Mouse (Mus musculus): ENCODE measurements at regions not wholly inside any gene's neighbourhood (a gene's known extent, or its start where the extent isn't known, plus 50 kb on each side); places are given as distances from the start of the nearest gene placed in this dataset.
"Not testable (repeated sequence)": the region's sequence is repeated elsewhere in the genome, so short reads cannot be mapped to it uniquely, and the experiment has no call there.

DNA sequence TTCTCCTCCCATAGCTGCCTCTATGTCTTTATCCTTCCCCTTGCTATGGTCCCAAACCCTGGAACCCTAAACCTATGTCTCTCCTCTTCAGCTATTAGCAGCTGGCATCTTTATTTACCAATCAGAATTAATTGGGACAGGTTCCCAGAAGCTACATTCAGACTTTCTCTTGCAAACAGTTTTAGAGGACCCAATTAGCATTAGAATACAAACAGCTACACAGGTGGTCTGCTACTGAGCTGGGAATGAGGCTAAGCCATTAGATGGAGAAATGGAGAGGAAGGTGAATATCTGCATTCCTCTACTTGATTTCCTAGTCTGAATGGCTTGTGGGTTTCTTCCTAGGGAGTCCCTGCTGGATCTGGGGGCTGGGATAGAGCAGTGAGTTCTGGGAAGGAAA, 611.9 kb downstream of the A830018L16Rik start:
- no peak for DNase-seq

DNA sequence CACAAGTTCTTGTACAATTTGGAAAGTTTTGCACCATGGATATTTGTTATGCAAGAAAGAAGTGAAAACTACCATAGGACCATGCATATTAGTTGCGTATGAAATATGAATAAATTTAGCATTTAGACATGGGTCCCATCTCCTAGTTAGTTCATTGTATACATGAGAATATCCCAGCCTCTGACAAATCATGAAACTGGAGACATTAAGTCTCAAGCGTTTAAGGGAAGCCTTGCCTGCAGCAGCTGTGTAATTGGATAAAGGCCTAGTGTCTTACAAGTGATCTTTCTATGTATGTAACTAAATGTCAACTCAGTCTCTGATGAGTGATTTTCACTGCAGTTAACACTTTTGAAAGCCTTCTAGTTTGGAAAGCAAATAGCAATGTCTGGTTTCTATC, 613.5 kb downstream of the A830018L16Rik start:
- DNase-seq = no peak

DNA sequence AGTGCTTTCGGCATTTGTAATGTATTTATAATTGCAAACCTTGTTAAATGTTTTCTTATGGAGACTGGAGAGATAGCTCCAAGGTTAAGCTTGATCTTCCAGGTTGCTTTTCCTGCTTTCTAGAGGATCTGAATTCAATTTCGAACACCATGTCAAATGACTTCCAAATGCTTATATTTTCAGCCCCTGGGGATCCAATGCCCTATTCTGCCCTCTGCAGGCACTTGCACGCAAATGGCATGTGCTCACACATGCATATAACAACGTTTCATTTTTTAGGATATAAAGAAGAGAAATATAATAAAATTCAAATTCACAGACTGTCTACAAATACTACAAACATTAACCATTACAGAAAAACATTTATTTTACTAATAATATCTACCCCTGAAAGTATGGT, 614.2 kb downstream of the A830018L16Rik start:
- no peak for DNase-seq

DNA sequence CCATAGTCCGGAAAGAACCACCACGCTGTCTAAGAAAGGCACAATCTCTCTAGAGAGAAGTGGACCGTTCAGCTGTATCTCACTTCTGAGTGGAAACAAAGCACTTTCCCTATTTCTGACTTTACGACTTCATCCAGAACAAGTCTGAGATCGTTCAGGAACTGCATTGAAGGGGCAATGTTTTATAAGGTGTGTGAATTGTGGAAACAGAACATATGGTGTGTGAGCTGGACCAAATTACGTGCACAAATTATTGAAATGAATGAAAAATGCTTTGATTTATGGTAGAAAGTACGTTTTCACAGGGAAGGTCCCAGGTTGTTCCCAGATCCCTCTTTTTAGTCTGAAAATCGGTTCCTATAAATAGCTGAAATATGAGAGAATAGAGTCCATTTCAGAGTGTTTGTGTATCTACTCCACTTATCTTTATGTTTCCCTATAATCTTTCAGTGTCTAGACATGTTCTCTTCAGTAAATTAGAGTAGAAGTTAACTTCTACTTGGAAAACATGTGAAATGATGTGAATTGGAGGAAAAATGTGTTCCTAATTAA, 638.1 kb downstream of the A830018L16Rik start:
- no peak for DNase-seq

DNA sequence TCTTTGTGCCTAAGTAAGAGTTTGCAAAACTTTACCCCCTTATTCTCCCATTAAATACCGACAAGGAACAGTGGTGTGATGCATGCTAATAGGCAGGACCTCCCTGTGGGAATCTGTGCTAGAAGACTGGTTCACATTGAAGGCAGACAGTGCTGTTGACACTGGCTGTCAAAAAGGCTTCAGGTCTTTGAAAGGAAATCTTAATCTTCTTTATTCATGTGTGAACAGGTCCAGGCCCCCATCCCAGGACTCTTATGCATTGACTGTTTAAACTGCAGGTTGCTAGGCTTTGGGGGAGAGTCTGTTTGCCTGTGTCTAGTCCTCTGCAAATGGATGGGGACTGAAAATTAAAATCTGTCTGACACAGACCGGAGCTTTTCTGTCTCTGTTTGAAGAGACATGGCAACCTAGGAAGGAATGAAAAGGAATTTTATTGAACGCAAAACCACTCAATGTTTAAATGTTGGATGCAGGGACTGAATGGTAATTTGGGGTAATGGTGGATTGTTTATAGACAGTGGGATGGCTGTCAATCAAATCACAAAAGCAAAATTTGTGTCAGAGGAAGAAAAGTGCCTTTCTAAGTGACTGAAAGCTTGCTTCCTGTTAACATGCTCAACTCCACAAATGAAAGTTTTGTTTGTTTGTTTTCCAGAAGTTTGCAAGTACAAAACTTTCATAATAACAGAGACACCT, 642.1 kb downstream of the A830018L16Rik start:
- DNase-seq = no peak

DNA sequence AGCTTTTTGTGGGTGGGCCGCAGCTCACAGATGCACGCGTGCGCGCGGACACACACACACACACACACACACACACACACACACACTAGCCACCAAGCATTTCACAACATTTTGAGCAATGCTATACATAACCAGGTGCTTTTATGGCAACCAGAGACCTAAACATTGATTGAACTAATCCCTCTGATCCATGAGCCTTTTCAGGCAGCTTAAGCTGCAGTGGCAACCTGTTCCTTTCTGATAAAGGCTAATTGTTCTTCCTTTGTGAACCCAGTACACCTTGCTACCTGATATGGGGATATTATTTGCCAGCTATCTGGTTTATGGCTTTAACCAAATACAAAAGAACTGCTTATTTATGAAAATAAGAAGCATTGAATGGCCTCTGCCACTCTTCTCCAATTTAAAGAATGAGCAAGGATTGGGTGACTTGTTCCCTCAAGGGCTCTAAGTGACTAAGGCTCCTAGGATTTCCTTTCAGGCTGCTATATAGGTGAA, 651.2 kb downstream of the A830018L16Rik start:
- DNase-seq = no peak

DNA sequence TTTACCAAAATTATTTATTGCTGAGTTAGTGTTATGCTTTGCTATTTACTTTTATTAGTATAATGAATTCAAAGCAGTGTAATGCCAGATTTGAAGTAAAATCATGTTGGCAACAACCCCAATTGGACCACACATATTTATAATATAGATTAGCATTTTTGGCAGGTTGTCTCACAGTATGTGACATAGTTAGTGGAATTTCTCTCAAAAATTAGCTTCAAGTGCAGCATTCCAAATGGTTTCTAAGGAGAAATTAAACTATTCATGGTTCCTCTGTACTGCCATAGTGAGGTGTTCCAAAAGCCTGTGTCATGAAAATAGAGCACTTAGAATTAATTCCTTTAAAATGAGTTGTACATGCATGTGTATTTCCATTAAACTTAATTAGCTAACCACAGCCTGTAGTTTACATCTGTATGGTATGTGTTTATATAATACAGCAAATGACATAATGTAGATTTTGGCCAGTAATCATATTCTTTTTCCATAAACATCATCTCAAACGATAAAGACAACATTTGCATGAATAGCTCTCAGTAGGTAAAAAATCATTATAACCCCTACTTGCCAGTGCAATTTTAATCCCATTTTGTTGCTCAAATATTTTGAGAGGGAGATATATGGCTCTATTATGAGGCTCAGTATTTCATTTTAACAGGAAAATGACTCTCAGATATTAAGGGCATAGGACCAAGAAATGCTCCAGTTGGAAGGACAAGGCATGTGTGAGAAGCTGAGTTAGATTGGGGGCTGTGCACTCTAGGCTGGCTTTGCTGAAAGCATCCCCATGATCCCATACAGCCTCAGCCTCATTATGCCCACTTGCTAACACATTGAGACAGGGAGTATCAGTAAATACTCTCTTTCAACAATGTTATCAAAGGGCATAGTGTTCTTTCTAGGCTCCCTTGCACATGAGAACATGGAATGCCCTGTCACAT, 678.9 kb downstream of the A830018L16Rik start:
- no peak for DNase-seq

DNA sequence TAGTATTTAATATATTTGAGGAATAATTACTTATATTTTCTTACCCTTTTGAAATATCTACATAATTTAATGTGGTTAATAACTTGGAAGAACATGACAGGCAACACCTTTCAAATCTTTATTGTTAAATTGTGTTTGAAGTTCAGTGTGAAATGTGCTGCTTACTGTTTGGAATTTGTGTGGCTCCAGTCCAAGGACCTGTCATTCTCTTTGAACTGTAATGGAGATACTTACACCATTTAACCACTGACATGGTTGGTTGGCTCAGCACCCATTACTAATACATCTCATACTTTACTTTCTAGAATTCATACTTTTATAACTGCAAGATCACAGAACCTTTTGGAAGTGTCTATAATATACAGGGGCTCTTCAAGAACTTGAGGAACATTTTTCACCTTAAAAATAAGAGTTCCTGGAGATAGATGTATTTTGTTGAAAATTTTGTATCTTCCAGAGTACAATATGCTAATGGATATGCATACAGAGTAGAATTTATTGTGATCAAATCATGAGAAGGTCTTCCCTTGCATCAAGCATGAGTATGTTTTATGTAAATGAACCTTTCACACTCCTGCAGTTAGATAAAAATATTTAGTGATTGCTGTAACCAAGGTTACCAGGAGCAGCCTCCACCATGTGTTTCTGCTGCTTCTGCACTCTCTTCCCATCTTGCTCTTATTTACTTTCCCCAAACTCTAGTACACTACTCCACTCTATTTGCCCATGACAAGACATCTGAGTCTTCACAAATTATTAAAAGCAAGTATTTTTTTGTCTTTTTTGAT, 701.3 kb downstream of the A830018L16Rik start:
- no peak for DNase-seq

DNA sequence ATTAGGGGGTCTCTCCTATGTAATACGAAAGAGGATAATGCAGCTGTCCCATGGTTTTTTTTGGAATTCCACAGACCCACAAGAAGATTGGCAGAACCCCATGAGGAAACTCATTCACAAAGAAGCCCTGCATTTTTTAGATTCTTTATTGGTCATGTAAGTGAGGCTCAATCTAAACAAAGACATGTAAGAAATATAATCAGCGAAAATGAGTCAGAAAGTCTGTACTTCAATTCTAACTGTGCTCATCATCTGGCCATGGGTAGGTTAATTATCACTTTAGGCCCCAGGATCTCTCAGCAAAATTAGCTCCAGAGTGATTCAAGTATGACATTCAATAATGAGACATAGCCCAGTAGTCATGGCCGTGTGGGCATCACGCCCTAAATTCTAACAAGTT, 703.2 kb downstream of the A830018L16Rik start:
- DNase-seq = no peak

DNA sequence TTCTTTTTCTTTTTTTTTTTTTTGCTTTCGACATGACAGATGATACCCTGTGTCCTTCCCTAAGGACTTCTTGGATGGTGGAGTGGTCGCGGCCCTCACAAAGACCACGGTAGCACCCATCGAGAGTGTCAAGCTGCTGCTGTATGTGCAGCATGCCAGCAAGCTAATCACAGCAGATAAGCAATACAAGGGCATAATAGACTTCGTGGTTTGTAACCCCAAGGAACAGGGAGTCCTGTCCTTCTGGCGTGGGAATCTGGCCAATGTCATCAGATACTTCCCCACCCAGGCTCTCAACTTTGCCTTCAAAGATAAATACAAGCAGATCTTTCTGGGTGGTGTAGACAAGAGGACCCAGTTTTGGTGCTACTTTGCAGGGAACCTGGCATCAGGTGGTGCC, 707.0 kb downstream of the A830018L16Rik start:
- peak; percentile 83 for DNase-seq

DNA sequence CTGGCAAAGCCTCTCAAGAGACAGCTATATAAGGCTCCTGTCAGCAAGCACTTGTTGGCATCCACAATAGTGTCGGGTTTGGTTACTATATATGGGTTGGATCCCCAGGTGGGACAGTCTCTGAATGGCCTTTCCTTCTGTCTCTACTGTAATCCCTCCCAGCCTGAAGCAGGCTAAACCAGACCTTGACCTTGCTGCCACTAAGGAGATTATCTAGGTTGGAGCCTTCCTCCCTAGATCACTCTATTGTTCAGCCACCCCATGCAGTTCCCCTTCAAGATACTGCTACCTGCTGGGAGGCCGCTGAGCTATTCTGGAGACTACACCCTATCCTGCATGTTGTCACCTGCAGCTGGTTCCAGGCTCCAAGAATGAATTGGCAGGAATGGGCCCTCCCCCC, 712.7 kb downstream of the A830018L16Rik start:
- DNase-seq = not testable (repeated sequence)

DNA sequence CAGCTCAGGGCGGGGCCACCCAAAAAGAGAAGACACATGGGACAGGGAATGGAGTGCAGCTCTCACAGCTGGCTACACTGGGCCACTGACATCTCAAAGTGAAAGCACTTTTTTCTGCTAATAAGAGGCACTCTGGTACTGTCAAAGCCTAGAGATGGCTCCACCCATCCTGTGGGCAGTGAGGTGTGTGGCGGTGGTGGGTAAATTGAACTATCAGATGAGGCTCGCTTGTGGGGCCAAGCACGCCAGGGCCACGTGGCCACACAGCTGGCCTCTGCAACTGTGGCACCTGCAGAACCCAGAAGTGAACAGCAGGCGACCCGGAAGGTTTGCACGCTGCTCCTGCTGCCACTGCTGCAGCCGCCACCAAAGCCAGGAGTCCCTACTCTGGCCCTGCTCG, 756.6 kb downstream of the A830018L16Rik start:
- DNase-seq = no peak

DNA sequence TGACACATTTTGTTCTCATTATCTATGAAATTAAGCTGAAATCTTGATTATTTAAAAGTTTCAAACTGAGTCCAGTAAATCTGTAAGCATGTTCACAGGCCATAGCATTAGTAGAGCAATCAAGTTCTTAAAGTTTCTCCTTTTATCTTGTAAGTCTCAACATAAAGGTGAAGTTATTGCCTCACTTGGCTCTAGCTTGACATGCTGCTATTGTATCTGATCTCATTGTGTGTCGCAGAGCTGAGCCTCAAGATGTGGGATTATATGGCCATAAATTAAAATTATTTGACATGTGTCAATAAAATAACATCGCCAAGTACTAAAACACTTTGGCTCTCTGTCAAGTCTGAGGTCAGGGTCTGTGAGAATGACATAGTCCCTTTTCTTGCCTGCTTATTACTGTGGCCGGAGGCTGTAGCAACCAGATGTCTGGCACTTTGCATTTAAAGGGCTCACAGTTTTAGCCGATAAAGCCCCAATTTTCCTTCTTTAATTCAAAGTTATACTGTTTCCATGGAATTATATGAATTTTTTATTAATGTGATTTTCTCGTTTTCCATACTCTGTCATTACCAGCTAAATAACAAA, 775.8 kb downstream of the A830018L16Rik start:
- no peak for DNase-seq

DNA sequence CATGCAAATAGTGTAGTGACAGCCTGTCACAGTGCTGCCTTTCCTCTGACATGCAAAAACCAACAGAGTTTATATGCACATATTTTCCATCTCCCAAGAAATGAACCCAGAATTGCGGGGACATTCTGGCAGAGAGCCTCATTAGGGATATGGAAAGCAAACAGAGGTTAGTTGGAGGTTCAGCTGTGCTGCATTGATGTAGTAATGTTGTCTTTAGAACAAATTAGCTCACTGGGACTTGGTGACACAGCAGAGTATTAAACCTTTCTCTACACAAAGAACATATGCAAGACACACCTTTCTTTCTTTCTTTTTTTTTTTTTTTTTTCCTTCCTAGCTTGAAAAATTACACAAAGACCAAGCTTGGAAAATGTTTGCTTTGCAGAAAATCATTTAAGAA, 778.7 kb downstream of the A830018L16Rik start:
- DNase-seq = no peak

DNA sequence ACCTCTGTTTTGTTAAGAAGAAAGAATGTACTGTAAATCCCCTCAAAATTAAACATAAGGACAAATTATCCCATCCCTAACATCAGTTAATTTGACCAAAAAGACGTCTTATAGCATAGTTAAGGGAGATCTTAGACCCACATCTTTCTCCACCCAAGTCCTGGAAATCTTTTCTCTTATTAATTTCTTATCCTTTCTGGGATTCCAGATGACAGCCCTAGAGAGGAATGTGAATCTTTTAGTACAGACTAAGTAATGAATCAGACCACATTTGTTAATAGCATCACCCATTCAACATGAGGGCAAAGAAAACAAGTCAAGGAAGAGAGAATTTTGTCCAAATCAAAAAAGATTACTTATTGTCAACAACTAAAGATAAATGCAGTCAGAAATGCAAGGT, 817.2 kb downstream of the A830018L16Rik start:
- no peak for DNase-seq

DNA sequence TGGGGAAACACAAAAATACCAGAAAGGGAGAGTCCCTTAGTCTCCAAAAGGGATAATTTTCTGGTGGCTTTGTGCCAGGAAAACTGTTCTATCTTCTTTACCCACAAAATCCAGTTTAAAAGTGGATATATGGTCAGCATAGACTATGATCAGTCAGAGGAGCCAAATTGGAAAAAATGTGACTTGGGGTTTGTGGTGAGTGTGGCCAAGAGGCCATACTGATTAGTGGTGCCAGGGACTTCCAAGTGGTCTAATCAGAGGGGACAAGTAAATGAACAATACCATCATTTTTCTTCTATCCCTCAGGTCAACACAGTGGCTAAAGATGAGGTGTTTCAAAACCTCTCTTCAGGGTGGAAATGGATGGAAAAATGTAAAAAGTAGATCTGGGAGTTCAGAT, 828.2 kb downstream of the A830018L16Rik start:
- DNase-seq = no peak

DNA sequence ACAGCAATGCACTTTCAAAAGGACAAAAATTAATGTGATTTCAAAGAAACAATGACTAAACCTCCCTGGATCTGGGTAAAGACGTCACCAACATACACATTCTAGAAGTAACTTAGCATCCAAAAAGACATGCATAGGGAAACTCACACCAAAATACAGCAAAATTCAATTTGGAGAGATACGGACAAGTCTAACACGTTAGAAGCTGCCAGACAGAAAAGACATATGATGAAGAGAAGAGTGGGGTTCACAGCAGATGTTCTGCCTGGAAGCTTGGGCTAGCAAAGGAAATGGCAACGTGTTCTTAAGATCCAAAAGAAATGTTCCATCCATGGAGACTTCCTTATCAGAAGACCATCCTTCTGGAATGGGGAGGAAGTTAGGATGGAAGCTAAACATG, 868.6 kb downstream of the A830018L16Rik start:
- no peak for DNase-seq

DNA sequence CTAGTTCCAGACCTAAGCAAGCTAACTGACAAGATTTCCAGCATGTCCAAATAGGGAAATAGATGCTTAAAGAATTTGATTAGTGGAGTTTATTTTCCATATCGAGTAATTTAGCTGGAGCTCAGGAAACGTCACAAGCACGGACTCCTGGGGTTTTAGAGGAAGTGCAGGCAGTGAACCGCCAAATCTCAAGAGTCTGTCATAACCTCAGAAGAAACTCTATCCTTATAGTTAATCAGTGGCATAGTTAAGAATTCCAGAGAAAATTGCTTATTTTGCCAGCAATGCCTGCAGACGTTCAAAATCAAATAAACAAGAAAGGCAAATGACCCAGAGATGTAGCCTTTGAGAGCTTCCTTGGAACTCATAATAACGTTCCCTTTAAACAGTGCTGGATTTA, 871.6 kb downstream of the A830018L16Rik start:
- no peak for DNase-seq

DNA sequence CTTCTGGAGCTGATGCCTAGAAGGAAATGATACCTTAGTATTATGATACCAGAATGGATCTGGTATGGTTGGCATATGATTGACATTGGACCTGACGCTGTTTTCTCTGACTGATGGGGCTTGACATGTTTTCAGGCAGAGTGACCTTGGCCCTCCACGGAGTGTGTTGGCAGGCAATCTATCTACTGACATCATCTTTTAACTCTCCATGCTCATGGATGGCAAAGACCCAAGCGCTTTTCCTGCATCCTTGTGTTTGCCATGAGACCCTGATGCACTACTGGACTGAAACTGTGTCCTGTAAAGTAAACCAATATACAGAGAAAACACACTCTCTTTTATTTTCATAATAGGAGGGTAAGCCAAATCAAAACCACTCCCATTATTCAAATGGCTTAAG, 872.1 kb downstream of the A830018L16Rik start:
- DNase-seq = no peak

DNA sequence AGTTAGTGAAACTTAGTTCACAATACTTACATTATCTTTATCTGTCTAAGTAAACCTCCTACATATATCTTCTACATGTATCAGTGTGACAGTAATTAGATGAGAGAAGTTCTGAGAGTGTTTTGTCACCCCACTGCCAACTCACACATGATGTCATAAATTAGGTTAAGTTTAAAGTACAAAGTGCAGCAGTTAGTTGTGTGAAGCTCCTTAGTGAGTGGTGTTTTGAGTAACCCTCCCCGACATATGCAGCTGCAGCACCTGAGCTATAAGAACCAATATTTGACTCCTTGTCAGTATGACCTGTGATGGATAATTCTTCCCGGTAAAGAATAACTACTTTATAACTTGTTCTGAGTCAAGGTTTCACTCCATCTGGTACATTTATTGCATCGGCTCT, 874.6 kb downstream of the A830018L16Rik start:
- DNase-seq = no peak

DNA sequence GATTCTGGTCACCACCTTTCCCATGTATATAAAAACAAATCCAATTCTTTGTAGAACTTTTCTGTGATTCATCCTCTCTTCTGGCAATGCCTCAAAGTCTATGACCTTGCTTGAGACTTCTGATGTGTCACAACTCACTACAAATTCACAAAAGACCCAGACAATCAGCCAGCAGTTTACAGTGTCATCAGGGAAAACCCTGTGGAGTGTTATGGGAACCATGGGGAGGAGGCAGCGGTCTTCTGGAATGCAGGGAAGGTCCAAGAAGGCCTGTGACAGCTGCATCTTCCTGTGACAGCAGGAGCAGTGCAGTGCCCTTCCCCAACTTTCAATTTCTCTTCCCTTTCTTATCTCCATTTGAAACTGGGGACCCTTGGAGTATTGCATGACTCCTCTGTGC, 877.9 kb downstream of the A830018L16Rik start:
- DNase-seq = no peak

DNA sequence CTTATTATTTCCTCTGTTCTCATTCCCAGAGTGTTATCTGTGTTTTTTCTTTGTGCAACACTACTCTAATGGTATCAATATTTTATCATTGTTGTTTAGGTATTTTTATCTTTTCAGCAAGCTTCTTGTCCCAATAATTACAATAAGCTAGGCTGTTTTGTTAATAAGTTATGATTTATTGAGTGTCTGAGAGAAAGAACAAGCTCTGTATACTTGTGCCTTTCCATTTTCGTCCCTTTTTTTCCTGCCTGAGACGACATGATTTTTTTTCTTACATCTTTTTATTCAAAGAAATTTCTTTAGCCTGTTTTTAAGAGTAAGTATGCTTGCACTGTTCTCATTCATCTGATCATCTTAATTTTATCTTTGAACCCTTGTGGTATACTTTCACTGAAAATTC, 904.1 kb downstream of the A830018L16Rik start:
- DNase-seq = no peak

DNA sequence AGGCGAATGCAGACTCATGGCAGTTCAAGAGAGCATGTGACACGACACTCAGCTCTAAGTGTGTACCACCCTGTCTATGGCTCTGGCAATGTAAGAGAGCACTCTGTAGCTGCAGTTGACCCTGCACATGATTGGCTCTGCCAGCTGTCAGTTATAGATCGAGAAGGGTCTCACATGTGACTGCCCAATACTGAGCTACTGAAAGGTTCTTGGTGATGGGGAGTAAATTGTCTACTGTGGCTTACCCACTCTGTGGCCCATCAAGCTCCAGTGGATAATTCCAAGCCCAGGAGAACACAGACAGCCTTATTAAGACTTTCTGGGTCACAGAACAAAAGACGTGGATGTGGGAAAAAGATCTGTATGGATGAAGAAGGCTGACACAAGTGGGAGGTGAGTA, 920.3 kb downstream of the A830018L16Rik start:
- no peak for DNase-seq
